Mouse (Mus musculus) embryonic facial prominence, embryonic 15.5 days (tissue): ENCODE measurements at regions not wholly inside any gene's neighbourhood (a gene's known extent, or its start where the extent isn't known, plus 50 kb on each side); places are given as distances from the start of the nearest gene placed in this dataset.

ENCODE experiments used
- ATAC-seq: fragments of 200-750 bp; cut with Nextera tagmentation; 2 replicates; pipeline ENCODE4 v1.8.0; 2017; ENCODE audit warnings: low read depth, moderate TSS enrichment; ENCODE audit not compliant: insufficient number of reproducible peaks, low FRiP score, low TSS enrichment
- H3K27ac ChIP-seq: fragments of 300-500 bp; sonication (generic); replicated peaks from 2 replicates; pipeline ENCODE4 v1.5.1; 2015; ENCODE audit warnings: mild to moderate bottlenecking, inconsistent platforms
- H3K27me3 ChIP-seq: fragments of 300-500 bp; sonication (generic); 2 replicates; pipeline ENCODE4 v1.6.1; 2015; ENCODE audit warnings: inconsistent platforms
- H3K36me3 ChIP-seq: fragments of 300-500 bp; sonication (generic); 2 replicates; pipeline ENCODE4 v1.6.1; 2015; ENCODE audit warnings: mild to moderate bottlenecking, inconsistent platforms
- H3K4me1 ChIP-seq: fragments of 300-500 bp; sonication (generic); 2 replicates; pipeline ENCODE4 v1.6.1; 2015; ENCODE audit warnings: inconsistent platforms
- H3K4me2 ChIP-seq: fragments of 300-500 bp; sonication (generic); replicated peaks from 2 replicates; pipeline ENCODE4 v1.6.1; 2015; ENCODE audit warnings: mild to moderate bottlenecking, inconsistent platforms
- H3K4me3 ChIP-seq: fragments of 300-500 bp; sonication (generic); replicated peaks from 2 replicates; pipeline ENCODE4 v1.5.1; 2015; ENCODE audit warnings: mild to moderate bottlenecking, inconsistent platforms
- H3K9ac ChIP-seq: fragments of 300-500 bp; sonication (generic); 2 replicates; pipeline ENCODE4 v1.6.1; 2015; ENCODE audit warnings: inconsistent platforms
- H3K9me3 ChIP-seq: fragments of 300-500 bp; sonication (generic); replicated peaks from 2 replicates; pipeline ENCODE4 v1.6.1; 2016; ENCODE audit warnings: inconsistent platforms
- WGBS: fragments of 180-500 bp; shearing (Covaris S2); methylation state at CpG from one replicate; pipeline ENCODE4 v1.1.7; 2015; 5-methylcytosine and 5-hydroxymethylcytosine counted together

DNA sequence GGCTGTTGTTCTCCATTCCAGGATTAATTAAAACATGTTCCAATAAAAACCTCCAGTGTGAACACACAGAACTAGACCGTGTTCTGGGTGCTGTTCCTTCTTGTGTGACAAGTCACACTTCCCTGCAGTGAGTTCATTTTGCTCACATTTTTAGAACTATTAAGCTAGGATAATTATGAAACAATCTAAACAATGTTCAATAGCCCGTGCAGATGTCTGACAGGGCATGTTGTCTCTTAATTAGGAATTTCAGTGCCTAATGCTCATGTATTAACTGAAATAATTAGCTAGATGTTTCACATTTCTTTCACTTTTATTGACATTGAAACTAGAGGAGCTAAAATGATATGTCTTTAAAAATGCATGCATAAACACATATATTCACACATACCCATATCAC lies 291.5 kb downstream of the Rergl start:
- no peaks in the 10 kb centered on the region for H3K4me1 ChIP-seq
- no peaks in the 10 kb centered on the region for H3K27me3 ChIP-seq
- no peak overlapping the region for H3K9ac ChIP-seq
- H3K27ac ChIP-seq: no peak overlapping the region
- H3K9me3 ChIP-seq: no peaks in the 10 kb centered on the region
- no peak overlapping the region for H3K4me2 ChIP-seq
- no peak overlapping the region for H3K4me3 ChIP-seq
- 55% methylated on average over 2 of the region's 2 CpGs for WGBS
- no peaks in the 10 kb centered on the region for H3K36me3 ChIP-seq
- no peak for ATAC-seq

DNA sequence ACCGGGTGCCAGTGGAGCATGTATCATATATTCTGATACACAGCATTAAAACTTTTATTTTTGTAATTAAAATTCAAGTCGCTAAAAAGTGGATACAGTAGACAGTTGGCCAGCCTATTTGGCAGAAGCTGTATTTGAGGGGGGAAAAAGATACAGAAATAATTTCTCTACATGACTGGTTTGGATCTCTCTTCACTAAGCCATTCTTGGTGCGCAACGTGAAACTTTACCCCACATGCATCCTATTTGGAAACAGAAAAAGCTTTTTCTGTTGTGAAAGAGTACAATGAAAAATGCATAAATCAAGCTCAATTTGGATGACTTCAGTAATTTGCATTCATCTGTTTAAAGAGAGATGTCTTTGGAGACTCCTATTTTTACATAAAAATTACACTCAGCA lies 303.2 kb downstream of the Rergl start:
- H3K36me3 ChIP-seq: no peaks in the 10 kb centered on the region
- no peak overlapping the region for H3K4me2 ChIP-seq
- H3K27me3 ChIP-seq: no peaks in the 10 kb centered on the region
- no peaks in the 10 kb centered on the region for H3K4me1 ChIP-seq
- WGBS: 65% methylated on average over 4 of the region's 4 CpGs
- H3K27ac ChIP-seq: no peak overlapping the region
- H3K9me3 ChIP-seq: no peaks in the 10 kb centered on the region
- no peak overlapping the region for H3K9ac ChIP-seq
- no peak overlapping the region for H3K4me3 ChIP-seq
- no peak for ATAC-seq

- Histone ChIP-seq H3K27me3 (no peaks in the 10 kb centered on the region), H3K27ac (no peak overlapping the region), H3K9ac (no peak overlapping the region), H3K4me3 (no peak overlapping the region), H3K36me3 (no peaks in the 10 kb centered on the region), H3K9me3 (no peaks in the 10 kb centered on the region), H3K4me2 (no peak overlapping the region), H3K4me1 (no peaks in the 10 kb centered on the region)
- no peak for ATAC-seq
- WGBS: 74% methylated on average over 8 of the region's 8 CpGs
Observed at GRCm38 (mm10) chr6:139186431-139186830, 315.3 kb downstream of the Rergl start.

GRCm38 (mm10) chr6:139160352-139160751 lies 341.4 kb downstream of the Rergl start:
- no peak overlapping the region for H3K27ac ChIP-seq
- no peak overlapping the region for H3K9ac ChIP-seq
- ATAC-seq: no peak
- no peak overlapping the region for H3K4me2 ChIP-seq
- 69% methylated on average over 6 of the region's 6 CpGs for WGBS
- no peaks in the 10 kb centered on the region for H3K36me3 ChIP-seq
- no peaks in the 10 kb centered on the region for H3K27me3 ChIP-seq
- H3K4me1 ChIP-seq: no peaks in the 10 kb centered on the region
- no peaks in the 10 kb centered on the region for H3K9me3 ChIP-seq
- no peak overlapping the region for H3K4me3 ChIP-seq

GRCm38 (mm10) chr6:139159741-139160140 lies 342.0 kb downstream of the Rergl start:
- Histone ChIP-seq H3K4me2 (no peak overlapping the region), H3K27ac (no peak overlapping the region), H3K4me3 (no peak overlapping the region), H3K4me1 (no peaks in the 10 kb centered on the region), H3K9ac (no peak overlapping the region), H3K27me3 (no peaks in the 10 kb centered on the region), H3K36me3 (no peaks in the 10 kb centered on the region), H3K9me3 (no peaks in the 10 kb centered on the region)
- ATAC-seq: peak; percentile 19; the same call in 1 of the 2 replicates
- WGBS: 53% methylated on average over 4 of the region's 4 CpGs

DNA sequence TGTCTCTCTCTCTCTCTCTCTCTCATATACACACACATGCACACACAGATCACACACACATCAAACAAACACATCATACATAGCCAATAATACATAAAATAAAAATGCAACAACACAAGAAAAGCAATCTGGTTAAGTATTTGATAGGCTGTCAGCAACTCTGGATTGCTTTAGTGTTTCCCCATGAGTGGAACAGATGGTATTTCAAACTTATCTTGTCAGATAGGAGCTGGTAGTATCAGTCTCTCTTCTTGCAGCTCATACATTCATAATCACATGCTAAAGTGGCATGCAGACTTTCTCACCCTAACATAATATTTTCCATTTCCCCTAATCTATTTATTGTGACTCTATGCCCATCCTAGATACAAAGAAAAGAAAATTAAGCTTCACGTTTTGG lies 347.0 kb downstream of the Rergl start:
- no peaks in the 10 kb centered on the region for H3K9me3 ChIP-seq
- no peaks in the 10 kb centered on the region for H3K36me3 ChIP-seq
- H3K4me1 ChIP-seq: no peaks in the 10 kb centered on the region
- WGBS: 71% methylated on average over 1 of the region's 1 CpGs
- no peak overlapping the region for H3K9ac ChIP-seq
- no peaks in the 10 kb centered on the region for H3K27me3 ChIP-seq
- no peak overlapping the region for H3K4me2 ChIP-seq
- H3K27ac ChIP-seq: no peak overlapping the region
- ATAC-seq: no peak
- H3K4me3 ChIP-seq: no peak overlapping the region

DNA sequence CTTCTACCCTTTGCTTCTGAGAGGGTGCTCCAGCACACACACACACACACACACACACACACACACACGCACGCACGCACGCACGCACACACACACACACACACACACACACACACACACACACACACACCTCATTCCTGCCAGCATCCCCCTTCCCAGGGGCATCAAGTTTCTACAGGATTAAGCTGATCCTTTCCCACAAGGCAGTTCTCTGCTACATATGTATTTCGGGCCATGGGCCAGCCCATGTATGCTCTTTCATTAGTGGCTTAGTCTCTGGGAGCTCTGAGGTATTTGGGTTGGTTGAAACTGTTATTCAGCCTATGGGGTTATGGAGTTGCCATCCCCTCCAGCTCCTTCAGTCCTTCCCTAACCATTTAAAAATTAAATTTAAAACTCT lies 366.1 kb downstream of the Rergl start:
- Histone ChIP-seq H3K4me3 (no peak overlapping the region), H3K9me3 (no peaks in the 10 kb centered on the region), H3K4me1 (no peaks in the 10 kb centered on the region), H3K9ac (no peak overlapping the region), H3K4me2 (no peak overlapping the region), H3K27me3 (no peaks in the 10 kb centered on the region), H3K36me3 (no peaks in the 10 kb centered on the region), H3K27ac (no peak overlapping the region)
- 73% methylated on average over 6 of the region's 6 CpGs for WGBS
- no peak for ATAC-seq

DNA sequence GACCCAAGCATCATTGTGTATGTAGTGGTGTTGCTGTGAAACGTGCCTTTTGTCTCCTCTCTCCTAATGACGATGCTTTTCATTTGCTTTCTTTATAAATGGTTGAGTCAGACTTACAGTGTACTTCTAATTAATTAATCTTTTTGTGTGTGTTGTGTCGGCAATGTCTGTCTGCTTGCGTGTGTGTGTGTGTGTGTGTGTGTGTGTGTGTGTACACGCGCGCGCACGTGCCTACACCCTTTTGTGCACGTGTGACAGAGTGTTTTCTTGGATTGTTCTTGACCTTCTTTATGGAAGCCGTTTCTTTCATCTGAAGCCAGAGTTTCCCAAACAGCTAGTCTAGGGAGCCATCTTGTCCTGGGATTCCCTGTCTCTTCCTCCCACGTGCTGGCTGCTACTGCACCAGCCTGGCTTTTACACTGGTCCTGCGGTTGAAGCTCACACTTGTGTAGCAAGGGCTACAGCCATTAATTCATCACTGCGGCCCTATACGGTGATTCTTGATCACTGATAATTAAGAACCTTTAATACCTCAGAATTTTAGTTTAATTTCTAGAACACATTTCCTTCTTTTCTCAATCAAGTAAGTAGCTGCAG lies 369.6 kb downstream of the Rergl start:
- no peak overlapping the region for H3K9ac ChIP-seq
- no peaks in the 10 kb centered on the region for H3K9me3 ChIP-seq
- H3K4me1 ChIP-seq: no peaks in the 10 kb centered on the region
- H3K4me2 ChIP-seq: no peak overlapping the region
- 89% methylated on average over 15 of the region's 15 CpGs for WGBS
- no peaks in the 10 kb centered on the region for H3K27me3 ChIP-seq
- H3K4me3 ChIP-seq: no peak overlapping the region
- H3K36me3 ChIP-seq: no peaks in the 10 kb centered on the region
- H3K27ac ChIP-seq: no peak overlapping the region
- ATAC-seq: no peak

- no peak overlapping the region for H3K4me3 ChIP-seq
- no peak overlapping the region for H3K9ac ChIP-seq
- ATAC-seq: no peak
- H3K4me2 ChIP-seq: no peak overlapping the region
- no peaks in the 10 kb centered on the region for H3K4me1 ChIP-seq
- 69% methylated on average over 6 of the region's 6 CpGs for WGBS
- H3K27me3 ChIP-seq: no peaks in the 10 kb centered on the region
- H3K36me3 ChIP-seq: no peaks in the 10 kb centered on the region
- H3K27ac ChIP-seq: no peak overlapping the region
- no peaks in the 10 kb centered on the region for H3K9me3 ChIP-seq
Observed at GRCm38 (mm10) chr6:139108263-139108662, 393.5 kb downstream of the Rergl start.

- H3K36me3 ChIP-seq: no peaks in the 10 kb centered on the region
- no peak overlapping the region for H3K9ac ChIP-seq
- H3K4me1 ChIP-seq: no peaks in the 10 kb centered on the region
- no peaks in the 10 kb centered on the region for H3K9me3 ChIP-seq
- 61% methylated on average over 3 of the region's 3 CpGs for WGBS
- H3K4me3 ChIP-seq: no peak overlapping the region
- H3K4me2 ChIP-seq: no peak overlapping the region
- no peak for ATAC-seq
- H3K27ac ChIP-seq: no peak overlapping the region
- no peaks in the 10 kb centered on the region for H3K27me3 ChIP-seq
Observed at GRCm38 (mm10) chr6:139103397-139103796, 398.4 kb downstream of the Rergl start.

- no peak for ATAC-seq
- no peak overlapping the region for H3K27ac ChIP-seq
- H3K4me2 ChIP-seq: no peak overlapping the region
- no peak overlapping the region for H3K9ac ChIP-seq
- no peaks in the 10 kb centered on the region for H3K36me3 ChIP-seq
- H3K27me3 ChIP-seq: no peaks in the 10 kb centered on the region
- 83% methylated on average over 11 of the region's 11 CpGs for WGBS
- H3K4me3 ChIP-seq: no peak overlapping the region
- no peaks in the 10 kb centered on the region for H3K4me1 ChIP-seq
- no peaks in the 10 kb centered on the region for H3K9me3 ChIP-seq
Observed at GRCm38 (mm10) chr6:139099273-139099672, 402.5 kb downstream of the Rergl start.

DNA sequence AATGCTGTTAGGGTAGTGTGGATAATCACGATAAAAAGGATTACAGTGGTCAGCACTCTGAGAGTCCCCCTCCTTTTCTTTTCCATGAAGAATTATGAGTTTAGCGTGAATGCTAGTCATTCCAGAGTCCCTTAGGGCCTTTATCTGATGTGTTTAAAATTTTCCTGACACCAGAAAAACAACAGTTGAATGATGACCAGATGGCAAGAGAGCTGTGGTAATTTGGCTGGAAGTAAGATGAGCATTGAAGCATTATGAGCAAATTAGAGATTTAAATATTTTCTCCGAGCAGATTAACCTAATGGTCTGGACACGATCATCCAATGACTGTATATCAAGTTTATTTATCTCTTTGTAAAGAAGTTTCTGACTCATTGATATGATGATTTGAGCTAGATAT lies 417.1 kb upstream of the Igbp1b start:
- H3K9ac ChIP-seq: no peak overlapping the region
- 59% methylated on average over 4 of the region's 4 CpGs for WGBS

More for the DNA sequence above, 417.1 kb upstream of the Igbp1b start:
- Histone ChIP-seq H3K4me1 (no peaks in the 10 kb centered on the region), H3K36me3 (no peaks in the 10 kb centered on the region), H3K9me3 (no peaks in the 10 kb centered on the region), H3K27me3 (no peaks in the 10 kb centered on the region), H3K27ac (no peak overlapping the region), H3K4me2 (no peak overlapping the region), H3K4me3 (no peak overlapping the region)
- no peak for ATAC-seq
